ENCODE assay signal across 22 mouse cellular contexts in genomic region chr13:81130742-81131524, GRCm38 (mm10).
A peak's percentile ranks its signal among the peaks of the same experiment; 100 is the strongest.
DNase-seq lines count a peak whose midpoint lies in the region; ATAC-seq and TF ChIP-seq lines count a peak whose summit lies in the region.
"Had no signal": no experiment of that assay in that cellular context is flagged by ENCODE, and none has a peak within 500 bp of the region (broad histone marks: within the 10 kb centered on the region; RNA-seq: fewer than 3 reads in every experiment).

No protein-coding gene starts in this region.

- no peak overlapping the region for H3K9ac ChIP-seq in heart, adult 2 months (ENCODE audit: low read depth, low read length)
- no peak overlapping the region for H3K9ac ChIP-seq in heart, postnatal 0 days (replicated peaks; ENCODE audit: low read depth, low read length)
- H3K9ac ChIP-seq in midbrain, embryonic 15.5 days = no peak overlapping the region
- no peak overlapping the region for H3K9ac ChIP-seq in midbrain, embryonic 13.5 days (replicated peaks)
- H3K9ac ChIP-seq in forebrain, embryonic 16.5 days (replicated peaks; ENCODE audit: low read depth, low read length) = no peak overlapping the region
- H3K9ac ChIP-seq: forebrain, embryonic 12.5 days; hindbrain, embryonic 12.5 days had no signal

- no peaks in the 10 kb centered on the region for H3K79me2 ChIP-seq in heart, adult 2 months (replicated peaks; ENCODE audit: control insufficient read depth, insufficient read depth, low read length)

- peaks cover 9% of the 10 kb centered on the region for H3K4me1 ChIP-seq in heart, adult 2 months (ENCODE audit: control insufficient read depth, insufficient read depth, low read length)
- peaks cover 38% of the 10 kb centered on the region for H3K4me1 ChIP-seq in heart, postnatal 0 days (ENCODE audit: control insufficient read depth, insufficient read depth)
- no peaks in the 10 kb centered on the region for H3K4me1 ChIP-seq in midbrain, embryonic 15.5 days
- peaks cover 8% of the 10 kb centered on the region; the same call in 1 of the 2 replicates for H3K4me1 ChIP-seq in midbrain, embryonic 13.5 days (replicated peaks)
- H3K4me1 ChIP-seq in forebrain, embryonic 16.5 days (replicated peaks; ENCODE audit: control insufficient read depth, insufficient read depth, low read length) = 0 out of 2 replicates have a peak, but pooled peaks cover 4% of the 10 kb centered on the region
- H3K4me1 ChIP-seq: hindbrain, embryonic 12.5 days; megakaryocyte, embryonic 14.5 days had no signal

- no peaks in the 10 kb centered on the region for H3K9me3 ChIP-seq in heart, postnatal 0 days (replicated peaks; ENCODE audit: control insufficient read depth, low read length)
- H3K9me3 ChIP-seq in midbrain, embryonic 15.5 days = no peaks in the 10 kb centered on the region
- no peaks in the 10 kb centered on the region for H3K9me3 ChIP-seq in midbrain, embryonic 13.5 days
- no peaks in the 10 kb centered on the region for H3K9me3 ChIP-seq in forebrain, embryonic 16.5 days (ENCODE audit: control insufficient read depth, low read length)
- H3K9me3 ChIP-seq: forebrain, embryonic 12.5 days; G1E; hindbrain, embryonic 12.5 days; megakaryocyte, embryonic 14.5 days had no signal

- peak overlapping the region; percentile 7; the same call in 1 of the 2 replicates for H3K27ac ChIP-seq in heart, adult 2 months
- H3K27ac ChIP-seq in heart, postnatal 0 days (ENCODE audit: low read depth) = peak overlapping the region; percentile 88
- H3K27ac ChIP-seq in midbrain, embryonic 15.5 days = no peak overlapping the region
- H3K27ac ChIP-seq in midbrain, embryonic 13.5 days = no peak overlapping the region
- no peak overlapping the region for H3K27ac ChIP-seq in forebrain, embryonic 16.5 days (ENCODE audit: low read length)
- H3K27ac ChIP-seq: forebrain, embryonic 12.5 days; hindbrain, embryonic 12.5 days; left cerebral cortex, adult 2 months had no signal

- ATAC-seq in heart, postnatal 0 days (ENCODE audit: insufficient read depth, low read depth) = no peak; the same call in 1 of the 2 replicates
- ATAC-seq in midbrain, embryonic 15.5 days (replicated peaks) = 0 out of 2 replicates have a peak, but pooled peaks have one; percentile 19
- no peak for ATAC-seq in midbrain, embryonic 13.5 days
- ATAC-seq in forebrain, embryonic 16.5 days = no peak
- ATAC-seq: CD4-positive, CD25-positive, alpha-beta regulatory T cell, adult 4 months; inflammation-experienced regulatory T-cells, adult 6 months had no signal

- no peak for DNase-seq in heart, adult 2 months
- no peak for DNase-seq in heart, postnatal 4 days
- peak; percentile 20 for DNase-seq in heart, postnatal 0 days (ENCODE audit: low spot score)
- DNase-seq in heart, adult 8-10 months (ENCODE audit: low spot score) = no peak
- DNase-seq in MN1 (ENCODE audit: low spot score) = no peak
- DNase-seq: adrenal gland, adult 2 months; cerebellum, postnatal 14 days; gastrocnemius, postnatal 25 days; kidney, postnatal 10 days; right cerebral cortex, postnatal 4 days; thymus, postnatal 36 days had no signal

- H3K27me3 ChIP-seq in heart, adult 2 months (ENCODE audit: control insufficient read depth, insufficient read depth, low read length) = no peaks in the 10 kb centered on the region
- H3K27me3 ChIP-seq in heart, postnatal 0 days (ENCODE audit: control insufficient read depth, insufficient read depth, low read length) = no peaks in the 10 kb centered on the region
- H3K27me3 ChIP-seq in midbrain, embryonic 15.5 days (replicated peaks) = no peaks in the 10 kb centered on the region
- H3K27me3 ChIP-seq in midbrain, embryonic 13.5 days = no peaks in the 10 kb centered on the region
- no peaks in the 10 kb centered on the region for H3K27me3 ChIP-seq in forebrain, embryonic 16.5 days (replicated peaks; ENCODE audit: control insufficient read depth, insufficient read depth, low read length)
- H3K27me3 ChIP-seq: forebrain, embryonic 12.5 days; hindbrain, embryonic 12.5 days; megakaryocyte, embryonic 14.5 days had no signal

- TF ChIP-seq POLR2A in heart, adult 2 months (IDR thresholded peaks at IDR 0.05; ENCODE audit: insufficient read depth, low read depth, low read length) = no peak

- intact Hi-C loops in heart, adult 2 months (cut with DNase I) = loop anchor here (5.0 to 10.0 kb wide), 2 partner anchors 34 to 166 kb away; no protein-coding TSS in a partner anchor

- no peak for TF ChIP-seq EP300 in heart, adult 2 months (IDR thresholded peaks at IDR 0.05; ENCODE audit: insufficient read depth, low read depth, low read length)
- TF ChIP-seq EP300 in heart, postnatal 0 days (IDR thresholded peaks at IDR 0.05; ENCODE audit: low read depth) = no peak

- no peak for TF ChIP-seq CTCF in heart, adult 2 months (IDR thresholded peaks at IDR 0.05)
- no peak for TF ChIP-seq CTCF in heart, postnatal 0 days (IDR thresholded peaks at IDR 0.05; ENCODE audit: low read depth)

- H3K4me3 ChIP-seq in heart, adult 2 months = no peak overlapping the region
- no peak overlapping the region for H3K4me3 ChIP-seq in heart, postnatal 0 days (ENCODE audit: low read depth, low read length)
- no peak overlapping the region for H3K4me3 ChIP-seq in midbrain, embryonic 15.5 days
- H3K4me3 ChIP-seq in midbrain, embryonic 13.5 days (replicated peaks) = no peak overlapping the region
- H3K4me3 ChIP-seq in forebrain, embryonic 16.5 days (replicated peaks; ENCODE audit: low read length) = no peak overlapping the region
- H3K4me3 ChIP-seq: forebrain, embryonic 12.5 days; hindbrain, embryonic 12.5 days; left cerebral cortex, adult 2 months; megakaryocyte, embryonic 14.5 days; myocyte had no signal

- H3K36me3 ChIP-seq in heart, adult 2 months (ENCODE audit: control insufficient read depth, insufficient read depth, low read length) = peaks cover 3% of the 10 kb centered on the region; the same call in 1 of the 2 replicates
- no peaks in the 10 kb centered on the region for H3K36me3 ChIP-seq in heart, postnatal 0 days (replicated peaks; ENCODE audit: control insufficient read depth, insufficient read depth, low read length)
- no peaks in the 10 kb centered on the region for H3K36me3 ChIP-seq in midbrain, embryonic 15.5 days (replicated peaks)
- H3K36me3 ChIP-seq in midbrain, embryonic 13.5 days = no peaks in the 10 kb centered on the region
- no peaks in the 10 kb centered on the region for H3K36me3 ChIP-seq in forebrain, embryonic 16.5 days (ENCODE audit: control insufficient read depth, insufficient read depth)
- H3K36me3 ChIP-seq: forebrain, embryonic 12.5 days; G1E; hindbrain, embryonic 12.5 days had no signal

- 62% methylated on average over 4 of the region's 4 CpGs for WGBS in heart, adult 2 months
- WGBS in heart, postnatal 0 days = 29% methylated on average over 4 of the region's 4 CpGs
- WGBS in midbrain, embryonic 15.5 days = 78% methylated on average over 4 of the region's 4 CpGs
- 77% methylated on average over 4 of the region's 4 CpGs for WGBS in midbrain, embryonic 13.5 days
- WGBS in forebrain, embryonic 16.5 days = 80% methylated on average over 4 of the region's 4 CpGs

- no peak overlapping the region for H3K4me2 ChIP-seq in heart, postnatal 0 days (ENCODE audit: low read depth, low read length)
- no peak overlapping the region for H3K4me2 ChIP-seq in midbrain, embryonic 15.5 days
- H3K4me2 ChIP-seq in midbrain, embryonic 13.5 days (replicated peaks) = no peak overlapping the region
- H3K4me2 ChIP-seq in forebrain, embryonic 16.5 days (ENCODE audit: low read length) = no peak overlapping the region
- H3K4me2 ChIP-seq: forebrain, embryonic 12.5 days; hindbrain, embryonic 12.5 days had no signal

Comparison
In these comparisons a context has a peak if more than half of its experiments do, and no peak if none do; other contexts are left out.
1. H3K27ac ChIP-seq: peak in heart, adult 2 months (single experiment) and heart, postnatal 0 days (single experiment); none in midbrain, embryonic 15.5 days (single experiment), midbrain, embryonic 13.5 days (single experiment) and forebrain, embryonic 16.5 days (single experiment).